Mouse (Mus musculus) kidney, adult 18-20 months (tissue): ENCODE results near the gene Ptprt.

Experiments used
- DNase-seq: peaks from one replicate; pipeline ENCODE4 v3.0.0; 2021

Gene Ptprt

DNA sequence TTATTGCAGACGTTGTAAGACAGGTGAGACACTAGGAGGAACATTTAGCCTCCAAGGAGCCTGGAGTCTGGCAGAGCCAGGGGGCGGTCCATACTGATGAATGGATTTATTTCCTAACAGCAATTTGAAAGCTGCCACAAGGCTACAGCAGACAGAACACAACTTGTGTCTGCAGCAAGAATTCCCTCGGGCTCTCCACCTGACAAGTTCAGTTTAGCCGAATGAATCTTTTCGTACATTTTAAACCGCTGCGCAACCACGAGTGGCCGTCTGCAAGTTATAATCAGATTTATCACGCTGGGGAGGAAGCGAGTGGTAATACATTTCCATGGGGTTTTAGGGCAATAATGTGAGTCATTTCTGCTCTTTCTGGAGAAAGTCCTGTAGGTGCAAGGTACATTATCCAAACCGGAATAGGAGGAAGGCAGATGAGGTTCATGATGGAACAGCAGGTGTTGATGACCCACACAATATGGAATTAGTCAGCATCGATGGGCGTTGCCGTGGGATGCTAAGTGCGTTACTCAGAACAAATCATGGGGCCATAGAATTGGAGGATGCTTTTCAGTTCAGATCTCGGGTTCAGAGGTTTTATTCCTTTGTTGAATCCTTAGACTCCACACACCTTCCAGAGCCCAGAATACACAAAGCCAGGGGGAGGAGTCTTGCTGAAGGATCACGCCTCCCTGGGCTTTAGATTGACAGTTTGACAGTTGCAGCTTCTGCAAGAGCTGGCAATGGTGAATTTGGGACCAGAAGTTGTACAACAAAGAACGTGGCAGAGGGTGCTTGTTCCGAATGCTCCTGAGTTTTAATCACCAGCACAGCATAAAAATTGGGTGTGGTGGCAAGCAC, 478.1 kb downstream of the Ptprt start:
- no peak for DNase-seq

DNA sequence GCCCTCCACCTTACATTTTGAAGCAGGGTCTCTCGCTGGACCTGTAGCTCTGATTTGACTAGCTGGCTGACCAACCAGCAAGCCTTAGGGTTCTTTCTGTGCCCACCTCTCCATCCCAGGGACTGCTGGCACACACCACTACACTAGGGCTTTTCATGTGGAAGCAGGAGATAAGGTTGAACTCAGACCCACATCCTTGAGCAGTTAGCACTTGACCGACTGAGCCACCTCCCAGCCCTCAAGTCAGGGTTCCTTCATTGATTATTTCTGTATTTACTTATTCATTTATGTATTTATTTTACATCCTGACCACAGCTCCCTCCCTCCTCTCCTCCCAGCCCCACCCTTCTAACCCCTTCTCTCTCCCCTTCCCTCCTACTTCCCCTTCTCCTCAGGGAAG, 479.1 kb downstream of the Ptprt start:
- no peak for DNase-seq

DNA sequence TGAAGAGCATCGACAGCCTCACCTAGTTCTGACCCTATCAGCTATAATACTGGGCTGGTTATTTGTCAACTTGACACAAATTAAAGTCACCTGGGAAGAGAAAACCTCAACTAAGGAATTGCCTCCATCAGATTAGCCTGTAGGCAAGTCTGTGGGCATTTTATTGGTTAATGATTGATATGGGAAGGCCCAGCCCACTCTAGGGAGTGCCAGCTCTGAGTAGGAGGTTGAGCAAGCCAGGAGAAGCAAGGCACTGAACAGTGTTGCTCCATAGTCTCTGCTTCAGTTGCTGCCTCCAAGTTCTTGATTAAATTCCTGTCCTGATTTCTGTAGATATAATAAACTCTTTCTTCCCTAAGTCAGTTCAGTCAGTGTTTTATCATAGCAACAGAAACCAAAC, 488.4 kb downstream of the Ptprt start:
- peak; percentile 3 for DNase-seq

DNA sequence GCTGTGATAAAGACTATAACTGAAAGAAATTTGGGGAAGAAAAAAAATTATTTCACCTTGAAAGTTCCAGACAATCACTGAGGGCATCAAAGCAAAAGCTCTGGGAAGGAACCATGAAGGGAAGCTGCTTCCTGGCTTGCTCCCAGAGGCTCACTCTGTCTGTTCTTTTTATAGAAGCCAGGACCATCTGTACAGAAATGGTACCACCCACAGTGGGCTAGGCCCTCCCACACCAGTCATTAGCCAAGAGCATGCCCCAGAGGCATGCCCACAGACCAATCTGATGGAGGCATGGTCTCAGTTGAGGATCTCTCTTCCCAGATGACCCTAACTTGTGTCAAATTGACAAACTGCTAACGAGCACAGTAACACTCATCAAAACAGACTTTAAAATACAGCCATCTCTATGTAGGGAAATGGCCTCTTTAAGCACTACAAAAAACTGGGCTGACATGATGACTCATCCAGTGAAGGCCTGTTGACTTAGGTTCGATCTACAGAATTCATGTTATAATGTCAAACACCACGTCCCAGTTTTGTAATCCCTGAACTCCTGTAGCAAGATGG, 519.0 kb downstream of the Ptprt start:
- DNase-seq, result no peak

DNA sequence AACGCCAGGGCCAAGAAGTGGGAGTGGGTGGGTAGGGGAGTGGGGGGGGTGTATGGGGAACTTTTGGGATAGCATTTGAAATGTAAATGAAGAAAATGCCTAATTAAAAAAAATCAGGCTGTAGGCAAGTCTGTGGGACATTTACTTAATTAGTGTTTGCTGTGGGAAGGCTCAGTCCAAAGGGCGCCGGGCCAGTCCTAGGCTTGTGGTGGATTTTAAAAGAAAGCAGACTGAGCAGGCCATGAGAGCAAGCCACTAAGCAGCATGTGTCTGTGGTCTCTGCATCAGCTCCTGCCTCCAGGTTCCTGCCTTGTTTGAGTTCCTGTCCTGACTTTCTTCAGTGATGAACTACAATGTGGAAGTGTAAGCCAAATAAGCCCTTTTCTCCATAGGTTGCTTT, 524.8 kb downstream of the Ptprt start:
- peak; percentile 39 for DNase-seq

DNA sequence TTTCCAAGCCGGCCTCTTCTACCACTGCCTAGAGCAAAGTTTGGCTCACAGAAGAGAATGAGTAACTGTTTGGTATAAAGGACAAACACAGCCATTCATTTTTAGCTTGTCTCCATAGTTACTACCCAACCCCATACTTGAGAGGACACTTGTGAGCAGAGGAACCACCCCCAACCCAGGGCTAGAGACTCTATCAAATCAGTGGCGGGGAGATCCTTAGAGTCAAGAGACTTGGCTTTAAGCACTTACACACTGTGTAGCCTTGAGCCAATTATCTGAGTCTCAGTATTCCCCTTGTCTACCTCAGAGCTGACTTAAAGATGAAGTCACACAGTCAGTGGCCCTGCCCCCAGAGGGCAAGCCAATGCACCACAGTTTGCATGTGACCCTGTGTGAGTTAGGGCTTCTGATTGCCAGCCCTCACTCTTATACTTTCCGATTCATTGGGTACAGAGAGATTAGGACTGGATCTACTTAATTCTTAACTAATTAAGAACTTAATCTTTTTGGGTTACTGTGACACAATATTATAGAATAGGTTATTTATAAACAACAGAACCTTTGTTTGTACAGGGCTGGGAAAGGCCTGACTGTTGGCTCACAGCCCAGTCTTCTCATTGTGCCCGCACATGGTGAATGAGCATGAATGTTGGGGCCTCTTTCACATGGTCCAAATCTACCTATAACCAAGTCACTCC, 529.2 kb downstream of the Ptprt start:
- peak; percentile 17 for DNase-seq

DNA sequence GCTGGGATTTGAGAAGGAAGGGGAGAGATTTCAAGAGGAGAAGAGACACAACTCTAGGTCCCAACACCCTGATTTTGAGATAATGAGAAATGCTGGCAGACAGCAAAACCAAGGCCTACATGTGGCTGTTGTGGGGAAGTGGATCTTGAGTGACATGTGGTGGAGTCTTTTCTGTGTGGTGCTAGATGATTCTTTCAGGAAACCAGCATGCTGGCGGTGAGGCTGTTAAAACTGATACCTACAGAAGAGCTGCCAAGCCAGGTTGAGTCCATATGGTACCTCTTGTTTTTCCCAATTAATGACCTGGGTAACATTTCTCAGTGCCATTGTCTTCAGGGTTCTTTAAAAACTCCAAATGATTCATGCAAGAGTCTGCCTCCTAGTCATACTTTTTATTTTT, 531.1 kb downstream of the Ptprt start:
- DNase-seq, result no peak

DNA sequence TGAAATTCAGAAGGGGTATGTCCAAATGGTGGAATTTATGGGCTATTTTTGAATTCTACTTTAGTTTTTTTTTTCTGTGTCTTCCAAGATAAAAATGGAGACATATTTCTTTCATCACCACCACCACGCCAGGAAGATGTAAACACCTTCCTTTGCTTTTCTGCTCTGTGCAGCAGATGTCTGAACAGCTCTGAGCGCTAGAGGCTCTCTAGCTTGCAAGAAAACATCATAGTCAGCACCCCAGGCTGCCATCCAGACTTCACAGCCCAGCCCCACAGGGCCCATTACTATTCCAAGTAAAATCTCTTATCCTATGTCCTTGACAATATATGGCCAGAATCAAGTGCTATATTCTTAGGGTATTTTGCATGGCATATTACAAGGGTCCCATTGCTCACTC, 542.9 kb downstream of the Ptprt start:
- no peak for DNase-seq

DNA sequence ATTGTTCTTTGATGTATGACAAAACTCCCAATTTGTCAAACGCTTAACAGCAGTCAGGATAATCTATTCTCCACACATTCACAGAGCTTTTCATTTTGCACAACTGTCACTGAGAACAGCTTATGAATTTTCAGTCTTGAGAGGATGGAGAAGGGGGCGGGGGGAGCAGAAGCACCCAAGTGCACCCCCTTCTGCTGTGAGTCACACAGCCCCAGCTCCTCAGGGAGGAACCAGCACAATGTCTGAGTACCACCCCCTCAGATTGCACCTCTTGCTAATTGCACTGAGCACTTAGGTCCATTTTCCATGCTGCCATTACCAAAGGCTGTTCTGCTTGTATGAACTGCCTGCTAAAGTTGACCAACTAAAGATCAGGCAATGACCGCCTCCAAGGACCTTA, 578.6 kb downstream of the Ptprt start:
- DNase-seq, result no peak

DNA sequence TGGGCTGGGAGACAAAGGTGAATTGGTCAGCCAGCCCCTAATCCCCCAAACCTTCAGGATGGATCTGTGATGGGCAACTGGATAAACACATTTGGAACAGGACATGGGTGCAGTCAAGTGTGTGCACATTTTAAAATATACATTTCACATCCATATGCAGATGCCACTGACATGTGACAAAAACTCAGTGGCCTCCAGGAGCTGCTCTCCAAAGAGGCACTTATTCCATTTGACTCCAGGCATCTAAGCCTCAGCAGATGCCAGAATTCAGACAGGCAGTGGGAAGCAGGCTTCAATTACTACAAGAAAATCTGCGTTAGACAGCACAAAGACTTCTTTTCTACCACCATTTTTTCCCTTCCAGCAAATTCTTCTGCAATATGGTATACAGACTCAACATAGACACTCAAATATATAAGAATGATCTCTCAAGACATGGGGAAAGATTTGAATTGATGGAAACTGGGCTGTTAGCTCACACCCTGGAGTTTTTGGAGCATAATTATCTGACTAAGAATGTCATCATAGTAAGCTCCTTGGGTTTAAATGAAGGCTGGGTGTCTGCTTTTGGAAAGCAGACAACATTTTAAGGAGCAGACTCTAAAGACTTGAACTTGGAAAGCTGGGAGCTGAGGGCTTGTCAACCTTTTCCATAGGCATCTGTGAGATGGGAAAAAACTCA, 580.1 kb downstream of the Ptprt start:
- no peak for DNase-seq

DNA sequence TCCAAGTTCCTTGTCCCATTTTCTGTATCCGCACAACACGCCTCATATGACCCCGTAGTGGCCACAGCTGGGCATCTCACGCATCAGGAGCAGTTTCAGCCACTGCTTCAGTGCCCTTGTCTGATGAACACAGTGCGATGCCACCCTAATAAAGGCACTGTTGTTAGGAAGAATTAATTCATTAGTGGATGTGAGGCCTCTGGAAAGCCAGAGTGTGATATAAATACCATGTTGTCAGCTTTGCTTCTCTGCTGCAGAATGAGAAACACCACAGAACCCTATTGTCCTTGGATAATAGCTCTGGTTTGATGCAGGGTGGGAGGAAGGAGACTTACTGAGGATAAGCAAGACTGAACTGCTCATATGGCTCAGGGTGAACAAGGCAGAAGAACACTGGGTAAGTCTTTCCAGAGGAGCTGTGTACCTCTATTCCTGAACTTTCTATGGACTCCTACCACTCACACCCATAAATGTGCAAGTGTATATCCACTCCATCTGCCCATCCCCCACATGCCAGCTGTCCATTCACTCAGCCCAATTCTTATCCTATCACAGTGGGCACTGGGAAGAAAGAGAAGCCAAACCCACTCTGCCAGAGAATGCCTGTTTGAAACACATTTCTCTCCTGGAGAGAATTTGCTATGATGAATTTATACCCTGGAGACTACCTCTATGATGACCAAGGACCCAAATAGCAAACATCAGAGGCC, 582.2 kb downstream of the Ptprt start:
- no peak for DNase-seq

DNA sequence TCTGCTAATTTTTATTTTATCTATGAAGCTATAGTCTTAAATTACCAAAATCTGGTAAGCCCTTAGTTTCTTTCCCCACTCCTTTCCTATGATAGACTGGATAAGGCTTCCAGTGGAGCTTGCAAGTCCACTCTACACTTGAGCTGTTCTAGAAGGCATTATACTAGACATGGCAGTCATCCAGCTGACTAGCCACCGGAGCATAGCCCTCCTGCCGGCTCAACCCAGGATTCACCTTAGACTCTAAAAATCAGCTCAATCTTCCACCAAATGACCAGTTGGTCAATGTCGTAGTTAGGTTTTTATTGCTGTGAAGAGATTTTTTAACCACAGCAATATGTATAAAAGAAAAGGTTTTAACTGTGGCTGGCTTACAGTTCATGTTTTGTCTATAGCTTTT, 608.1 kb downstream of the Ptprt start:
- DNase-seq, result no peak

DNA sequence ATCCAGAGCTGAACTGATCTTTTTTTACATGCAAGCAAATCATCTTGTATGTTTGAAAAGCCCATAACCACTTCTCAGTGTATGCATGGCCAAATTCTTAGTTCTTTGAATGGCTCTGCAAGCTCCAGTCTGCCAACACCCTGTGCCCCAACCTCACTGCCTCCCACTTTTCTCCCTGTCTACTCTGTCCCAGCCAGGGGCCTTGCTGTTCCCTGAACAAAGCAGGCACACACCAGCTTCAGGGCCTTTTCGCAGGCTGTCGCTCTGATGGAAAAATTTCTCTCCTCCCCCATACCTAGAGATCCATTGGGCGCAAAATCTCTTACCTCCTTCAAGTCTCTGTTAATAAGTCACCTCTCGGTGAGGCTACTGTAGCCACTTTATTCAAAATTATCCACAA, 610.7 kb downstream of the Ptprt start:
- no peak for DNase-seq

DNA sequence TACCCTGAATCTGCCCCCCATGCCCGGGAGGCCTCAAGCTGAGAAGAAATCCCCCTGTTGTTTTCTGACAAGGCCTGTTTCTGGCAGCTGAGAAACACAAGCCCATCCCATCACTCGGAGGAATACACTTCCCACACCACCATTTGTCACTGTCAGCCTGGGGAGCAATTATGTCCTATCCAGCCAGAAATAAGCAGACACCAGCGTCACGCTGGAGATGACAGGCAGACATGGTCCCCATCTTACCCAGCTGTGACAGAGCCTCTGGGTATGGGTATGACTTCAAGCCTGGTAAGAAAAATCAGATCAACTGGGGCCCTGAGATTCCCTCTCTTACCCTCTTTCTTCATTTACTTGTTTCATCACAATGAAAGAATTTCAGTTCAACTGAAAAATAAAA, 625.3 kb downstream of the Ptprt start:
- DNase-seq, result no peak

DNA sequence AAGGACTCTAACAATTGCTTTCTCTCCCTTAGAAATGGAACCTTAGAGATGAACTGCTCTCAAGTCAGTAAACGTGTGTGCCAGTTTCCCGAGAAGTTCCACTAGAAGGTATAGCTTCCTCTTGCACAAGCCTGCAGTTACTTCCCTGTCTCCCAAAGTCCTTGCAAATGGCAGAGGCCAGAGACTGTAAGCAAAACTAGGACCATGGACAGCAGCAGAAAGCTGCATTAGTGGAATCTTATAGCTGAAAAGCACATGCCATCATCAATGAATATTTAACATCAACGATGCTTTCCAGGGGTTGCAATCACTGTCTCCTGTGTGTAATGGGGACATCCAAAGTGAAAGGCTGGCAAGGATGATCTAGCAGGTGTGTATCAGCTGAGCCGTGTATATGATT, 629.3 kb downstream of the Ptprt start:
- no peak for DNase-seq

DNA sequence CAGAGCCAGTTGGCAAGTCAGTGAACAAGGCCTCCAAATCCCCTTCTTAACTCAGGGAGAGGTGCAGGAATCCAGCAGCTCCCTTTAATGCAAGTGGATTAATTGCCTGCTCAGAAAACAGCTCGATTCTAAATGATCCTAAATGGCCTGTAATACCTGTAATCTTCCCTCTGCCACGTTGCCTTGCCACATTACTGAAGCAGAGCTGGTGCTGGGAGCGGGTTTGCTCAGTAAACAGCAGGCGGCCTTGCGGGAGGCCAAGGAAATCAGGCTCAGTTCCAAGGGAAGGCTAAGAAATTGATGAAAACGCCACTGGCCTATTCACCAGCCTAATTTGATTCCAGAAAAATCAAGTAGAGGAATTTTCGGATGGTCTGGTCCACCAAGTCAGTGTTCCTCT, 659.9 kb downstream of the Ptprt start:
- DNase-seq, result no peak

DNA sequence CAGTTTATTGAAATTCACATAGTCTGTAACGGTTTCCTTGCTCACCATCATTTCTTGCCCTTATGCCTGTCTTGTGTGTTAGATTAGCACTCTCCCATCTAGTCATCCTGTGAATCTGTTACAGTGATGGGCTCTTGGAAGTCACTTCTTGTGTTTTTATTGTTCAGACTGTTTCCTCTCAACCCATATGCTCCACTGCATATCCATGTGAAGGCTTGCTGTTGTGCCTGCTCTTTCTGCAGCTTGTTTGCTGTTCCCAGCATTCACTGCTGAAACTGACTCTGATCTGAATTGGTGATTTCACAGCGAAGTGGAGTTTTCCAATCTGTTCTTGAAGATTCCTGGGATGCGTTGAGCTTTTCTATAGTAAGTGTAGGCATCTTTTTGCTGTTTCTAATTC, 678.6 kb downstream of the Ptprt start:
- DNase-seq, result no peak

DNA sequence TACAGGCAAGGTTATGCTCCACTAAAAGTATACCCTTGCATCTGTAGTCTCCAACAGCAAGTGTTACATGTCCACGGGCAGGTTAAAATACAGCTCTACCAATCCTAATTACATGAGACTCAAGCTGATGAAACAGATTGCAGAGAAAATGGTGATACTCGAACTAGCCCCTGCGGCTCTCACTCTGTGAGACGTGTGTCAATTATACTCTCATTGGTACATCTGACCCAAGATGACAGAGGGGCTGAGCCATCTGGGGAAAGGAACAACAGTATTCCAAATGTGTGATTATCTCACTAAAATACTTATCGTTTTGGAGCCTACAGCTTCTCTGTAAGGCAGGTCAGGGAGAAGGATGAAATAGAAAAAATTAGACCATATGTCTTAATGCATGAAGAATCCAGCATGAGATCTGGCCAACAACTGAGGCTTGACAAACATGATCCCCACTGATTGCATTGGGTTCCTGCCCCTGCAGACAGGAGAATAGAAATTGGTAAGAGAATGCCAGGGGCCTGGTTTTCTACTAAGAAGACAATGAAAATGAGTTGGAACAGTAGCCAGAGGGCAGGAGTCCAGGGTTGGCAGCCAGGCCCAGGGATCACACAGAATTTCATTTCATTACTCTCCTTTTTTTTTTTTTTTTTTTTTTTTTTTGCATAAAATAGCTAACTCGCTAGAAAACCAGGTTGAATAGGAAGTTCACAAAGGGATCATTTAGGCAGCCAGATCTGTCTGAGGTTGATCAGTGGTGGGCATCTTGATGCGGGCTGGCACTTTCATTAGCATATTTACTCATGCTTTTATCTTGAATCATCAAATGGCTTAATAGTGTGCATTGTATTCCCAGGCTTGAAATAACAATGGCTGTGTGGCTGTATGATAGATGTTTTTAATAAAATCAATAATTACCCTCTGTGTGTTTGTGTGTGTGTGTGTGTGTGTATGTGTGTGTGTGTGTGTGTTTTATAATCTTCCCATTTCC, 699.5 kb downstream of the Ptprt start:
- peak; percentile 12 for DNase-seq

DNA sequence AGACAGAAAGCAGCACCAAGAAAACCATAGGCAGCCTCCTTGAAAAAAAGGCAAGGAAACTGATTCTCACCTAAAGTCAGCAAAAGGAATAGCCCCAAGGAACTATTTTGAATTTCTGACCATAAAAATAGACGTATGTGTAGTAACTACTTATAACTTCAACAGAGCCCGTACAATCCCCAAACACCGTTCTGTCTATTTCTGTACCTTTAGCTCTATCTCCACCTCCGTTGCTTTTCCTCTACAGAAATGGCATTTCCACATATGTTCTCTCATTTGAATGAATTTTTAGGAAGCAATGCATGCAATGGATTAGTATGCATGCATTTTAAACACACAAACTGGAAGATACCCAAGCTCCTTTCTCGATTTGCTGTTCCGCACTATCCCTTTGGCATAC, 715.5 kb downstream of the Ptprt start:
- DNase-seq, result no peak

DNA sequence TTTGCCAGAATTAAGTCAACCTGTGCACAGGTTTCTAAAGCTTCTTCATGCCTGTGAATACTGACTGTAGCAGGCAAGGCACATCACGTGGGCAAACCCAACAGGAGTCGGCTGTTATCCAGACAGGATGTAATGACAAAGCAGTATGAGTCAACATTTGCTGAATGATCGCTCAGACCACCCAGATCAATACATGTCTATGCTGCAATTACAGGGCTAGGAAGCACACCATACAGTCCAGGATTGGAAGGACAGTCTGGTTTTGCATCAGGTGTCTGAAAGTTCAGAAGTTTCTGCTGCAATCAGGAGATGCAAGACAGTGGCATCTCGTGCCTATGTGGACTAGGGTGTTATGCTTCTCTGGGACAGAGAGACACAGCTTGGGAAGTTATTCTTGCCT, 716.3 kb downstream of the Ptprt start:
- no peak for DNase-seq

DNA sequence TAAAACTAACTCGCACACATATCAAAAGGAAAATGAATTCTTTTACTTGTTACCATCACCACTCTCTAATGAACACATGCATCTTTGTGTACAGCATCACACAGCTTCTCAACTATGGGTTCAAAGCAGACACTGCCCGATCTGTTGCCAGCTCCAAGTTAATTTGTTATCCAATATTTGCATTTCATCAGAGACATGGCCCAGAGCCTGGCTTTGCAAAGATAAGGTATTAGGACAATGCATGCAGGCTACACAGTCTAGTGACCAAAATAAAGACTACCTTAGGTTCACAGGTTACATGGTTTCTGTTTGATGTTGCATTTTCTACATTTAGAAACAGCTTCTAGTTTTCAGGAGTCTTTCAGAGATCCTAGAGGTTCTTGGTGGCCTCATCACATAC, 719.0 kb downstream of the Ptprt start:
- no peak for DNase-seq

DNA sequence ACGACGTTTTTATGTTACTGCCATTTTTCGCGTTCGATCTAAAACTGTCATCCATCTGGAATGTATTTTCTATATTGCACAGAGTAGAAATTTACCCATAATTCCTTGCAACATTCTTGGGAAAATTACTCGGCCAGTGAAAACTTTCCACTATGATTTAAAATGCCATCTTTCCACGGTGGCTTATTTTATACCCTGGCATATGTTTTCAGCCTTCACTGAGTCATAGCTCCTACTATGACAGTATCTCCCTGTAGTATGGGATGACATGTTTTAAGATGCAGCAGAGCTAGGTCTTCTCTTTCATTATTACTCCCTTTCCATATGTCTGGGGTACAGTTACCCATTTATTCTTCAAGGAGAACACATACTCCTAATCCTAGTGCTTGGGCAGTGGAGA, 753.7 kb downstream of the Ptprt start:
- no peak for DNase-seq
